Mouse (Mus musculus) embryonic fibroblast, embryonic 13.5 days (primary cell): ENCODE results near the gene Mrps24. TPM values are rescaled to one million over a fixed set of nuclear protein-coding genes. Genes with fewer than 3 reads are reported as not detected.

ENCODE experiments used
- H3K27ac ChIP-seq: 2 replicates; pipeline ENCODE4 v1.5.1; 2012; ENCODE audit warnings: low read length, control low read depth, inconsistent platforms; ENCODE audit not compliant: insufficient read depth
- H3K4me1 ChIP-seq: 2 replicates; pipeline ENCODE4 v1.6.1; 2011; ENCODE audit warnings: low read length; ENCODE audit not compliant: control insufficient read depth, insufficient read depth
- H3K4me3 ChIP-seq: 2 replicates; pipeline ENCODE4 v1.5.1; 2011; ENCODE audit warnings: mild to moderate bottlenecking, control low read depth, low read length; ENCODE audit not compliant: insufficient read depth
- CTCF ChIP-seq: IDR thresholded peaks from 2 replicates; pipeline ENCODE4 v1.5.1; 2011; ENCODE audit warnings: mild to moderate bottlenecking, control low read depth, low read length, moderate library complexity, borderline replicate concordance; ENCODE audit not compliant: insufficient read depth
- POLR2A ChIP-seq: IDR thresholded peaks from 2 replicates; pipeline ENCODE4 v1.6.1; 2011; ENCODE audit warnings: low read depth, mild to moderate bottlenecking, control low read depth, low read length, moderate library complexity
- polyA plus RNA-seq: library from polyadenylated mRNA; stranded (reverse); fragments of >200 nt; gene quantifications from 2 replicates; pipeline ENCODE4 v1.2.4, GENCODE M21; 2011; ENCODE audit warnings: low read depth; ENCODE audit not compliant: missing spikeins, insufficient read length

The Mrps24 gene
- polyA plus RNA-seq, 1 experiment = 41.9 TPM

GRCm38 (mm10) chr11:5684283-5684682 is 31.2 kb downstream of the Mrps24 start:
- Histone ChIP-seq H3K27ac (no peak overlapping the region), H3K4me3 (no peak overlapping the region), H3K4me1 (peaks cover 6% of the 10 kb centered on the region)
- TF ChIP-seq CTCF (no peak), POLR2A (no peak)

- TF ChIP-seq POLR2A = no peak
- no peak for TF ChIP-seq CTCF
- Histone ChIP-seq H3K27ac (no peak overlapping the region), H3K4me3 (no peak overlapping the region), H3K4me1 (peaks cover 6% of the 10 kb centered on the region)
These were observed 32.9 kb downstream of the Mrps24 start for GRCm38 (mm10) chr11:5682541-5682940.

Other genes with a start within 250 kb of the Mrps24 start
- 108 and 121 TPM in 2 replicates for gene Xbp1, start 195.0 kb downstream of the Mrps24 start, polyA plus RNA-seq
- gene Ccdc117, start 173.5 kb downstream of the Mrps24 start, polyA plus RNA-seq = 6.5 and 10.4 TPM in 2 replicates
- not detected in 2 replicates for gene Ankrd36, start 146.0 kb downstream of the Mrps24 start, polyA plus RNA-seq
- 18.5 and 19.7 TPM in 2 replicates for gene Urgcp, start 46.7 kb upstream of the Mrps24 start, polyA plus RNA-seq
- gene Dbnl, start 72.8 kb upstream of the Mrps24 start, polyA plus RNA-seq = 46.0 and 48.4 TPM in 2 replicates
- 2.8 TPM in 1 of 2 replicates, not detected in the other for gene Pgam2, start 88.1 kb upstream of the Mrps24 start, polyA plus RNA-seq
- 9.9 and 13.0 TPM in 2 replicates for gene Polm, start 122.3 kb upstream of the Mrps24 start, polyA plus RNA-seq
- gene Aebp1, start 146.3 kb upstream of the Mrps24 start, polyA plus RNA-seq = 372 and 444 TPM in 2 replicates
- 23.2 and 31.7 TPM in 2 replicates for gene Pold2, start 162.6 kb upstream of the Mrps24 start, polyA plus RNA-seq
- not detected in 2 replicates for gene Myl7, start 183.1 kb upstream of the Mrps24 start, polyA plus RNA-seq
- gene Gck, start 234.4 kb upstream of the Mrps24 start, polyA plus RNA-seq = 0.30 TPM in 1 of 2 replicates, not detected in the other
- gene Ykt6, start 240.0 kb upstream of the Mrps24 start, polyA plus RNA-seq = 105 and 114 TPM in 2 replicates